Mouse (Mus musculus): ENCODE data around the gene Rbx1. TPM values are rescaled to one million over a fixed set of nuclear protein-coding genes. Genes with fewer than 3 reads are reported as not detected.

The Rbx1 gene
- polyA plus RNA-seq, 2 experiments = 81.7 to 298 TPM

DNA sequence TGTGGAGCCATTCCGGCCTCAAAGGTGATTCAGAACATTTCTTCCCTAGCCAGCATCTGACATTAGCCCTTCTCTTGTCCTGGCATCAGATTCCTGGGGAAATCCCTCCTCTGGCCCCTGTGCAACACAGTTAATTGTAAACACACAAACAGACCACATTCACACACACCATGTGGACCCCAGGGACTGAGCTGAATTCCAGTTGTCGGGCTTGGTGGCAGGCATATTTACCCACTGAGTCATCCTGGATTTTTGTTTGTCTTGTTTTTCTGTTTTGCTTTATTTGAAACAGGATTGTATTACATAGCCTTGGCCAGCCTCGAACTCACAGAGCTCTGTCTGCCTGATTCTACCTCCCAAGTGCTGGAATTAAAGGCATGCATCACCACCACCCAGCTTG is 49.1 kb downstream of the Rbx1 start:
- Histone ChIP-seq H3K4me1 (replicated peaks; ENCODE audit: control insufficient read depth in 2 of 2, insufficient read depth in 2 of 2, low read length in 1 of 2) (peaks cover 0 to 22% of the 10 kb centered on the region in 2 experiments; a peak in 3 of 4 replicates), H3K4me3 (ENCODE audit: insufficient read depth in 1 of 2, low read depth in 2 of 2, low read length in 2 of 2) (no peak overlapping the region), H3K9me3 (ENCODE audit: control insufficient read depth, low read length) (no peaks in the 10 kb centered on the region), H3K27me3 (ENCODE audit: control insufficient read depth, insufficient read depth, low read length) (no peaks in the 10 kb centered on the region), H3K9ac (replicated peaks) (no peak overlapping the region), H3K4me2 (ENCODE audit: low read depth) (no peak overlapping the region), H3K27ac (no peak overlapping the region), H3K36me3 (replicated peaks; ENCODE audit: control insufficient read depth, insufficient read depth, low read depth) (no peaks in the 10 kb centered on the region)
- WGBS (ENCODE audit: insufficient replicate concordance) = 67% methylated on average over 3 of the region's 3 CpGs
- TF ChIP-seq EP300 (IDR thresholded peaks at IDR 0.05; ENCODE audit: low read depth) = no peak
- TF ChIP-seq CTCF (IDR thresholded peaks at IDR 0.05; ENCODE audit: low read depth) = no peak
- no peak for DNase-seq (ENCODE audit: low read depth in 3 of 3, low spot score in 3 of 3)
- no peak for ATAC-seq (ENCODE audit: insufficient read depth)

DNA sequence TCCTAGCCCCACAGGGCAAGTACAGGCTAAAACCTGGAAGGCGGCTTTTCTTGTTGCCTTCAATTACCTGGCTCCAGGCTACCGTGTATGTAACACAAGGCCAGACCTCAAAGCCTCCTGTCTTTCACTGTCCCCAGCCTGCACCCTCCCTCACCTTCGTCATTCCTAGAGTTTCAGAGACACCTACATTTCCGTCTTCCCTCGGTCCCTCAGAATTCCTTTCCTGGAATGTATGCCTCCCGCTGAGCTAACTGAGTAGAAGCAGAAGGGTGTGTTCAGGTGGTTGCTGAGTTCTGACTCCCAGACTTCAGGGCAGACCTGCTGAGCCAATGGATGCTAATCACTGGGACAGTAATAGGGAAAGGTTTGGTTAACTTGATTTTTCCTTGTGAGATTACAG is 51.9 kb downstream of the Rbx1 start:
- H3K27me3 ChIP-seq (ENCODE audit: control insufficient read depth, insufficient read depth, low read length) = no peaks in the 10 kb centered on the region
- no peak for ATAC-seq (ENCODE audit: insufficient read depth)

DNA sequence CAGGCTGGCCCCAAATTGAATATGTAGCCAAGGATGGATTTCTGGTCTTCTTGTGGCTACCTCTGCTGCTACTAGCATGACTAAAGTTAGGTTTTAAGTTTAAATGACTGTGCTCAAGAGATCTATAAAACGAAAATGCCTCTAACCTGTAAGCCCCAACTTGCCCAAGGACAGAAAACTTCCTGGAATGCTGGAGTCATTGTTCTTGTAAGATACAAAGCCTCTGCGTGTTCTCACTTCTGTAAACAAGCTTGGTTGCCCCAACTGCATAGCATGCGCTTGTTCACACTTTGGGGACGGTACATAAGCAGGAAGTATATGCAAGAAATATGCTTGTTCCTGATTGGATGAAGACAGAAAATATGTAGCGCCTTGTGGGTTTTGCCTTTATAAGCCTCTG is 52.7 kb downstream of the Rbx1 start:
- Histone ChIP-seq H3K4me3 (ENCODE audit: insufficient read depth in 1 of 2, low read depth in 2 of 2, low read length in 2 of 2) (no peak overlapping the region), H3K4me2 (ENCODE audit: low read depth) (no peak overlapping the region), H3K4me1 (replicated peaks; ENCODE audit: control insufficient read depth in 2 of 2, insufficient read depth in 2 of 2, low read length in 1 of 2) (peaks cover 4 to 22% of the 10 kb centered on the region in 2 experiments), H3K36me3 (replicated peaks; ENCODE audit: control insufficient read depth, insufficient read depth, low read depth) (no peaks in the 10 kb centered on the region), H3K27ac (no peak overlapping the region), H3K9ac (replicated peaks) (no peak overlapping the region), H3K9me3 (ENCODE audit: control insufficient read depth, low read length) (no peaks in the 10 kb centered on the region), H3K27me3 (ENCODE audit: control insufficient read depth, insufficient read depth, low read length) (no peaks in the 10 kb centered on the region)
- ATAC-seq (ENCODE audit: insufficient read depth) (no peak), DNase-seq (ENCODE audit: low read depth in 3 of 3, low spot score in 3 of 3) (no peak)
- TF ChIP-seq CTCF (IDR thresholded peaks at IDR 0.05; ENCODE audit: low read depth) = no peak
- no peak for TF ChIP-seq EP300 (IDR thresholded peaks at IDR 0.05; ENCODE audit: low read depth)
- WGBS (ENCODE audit: insufficient replicate concordance) = 66% methylated on average over 5 of the region's 5 CpGs

More for the DNA sequence above, 51.9 kb downstream of the Rbx1 start:
- WGBS (ENCODE audit: insufficient replicate concordance) = 72% methylated on average over 6 of the region's 6 CpGs
- Histone ChIP-seq H3K4me1 (replicated peaks; ENCODE audit: control insufficient read depth in 2 of 2, insufficient read depth in 2 of 2, low read length in 1 of 2) (peaks cover 4 to 23% of the 10 kb centered on the region in 2 experiments), H3K4me3 (ENCODE audit: insufficient read depth in 1 of 2, low read depth in 2 of 2, low read length in 2 of 2) (no peak overlapping the region), H3K9me3 (ENCODE audit: control insufficient read depth, low read length) (no peaks in the 10 kb centered on the region), H3K4me2 (ENCODE audit: low read depth) (no peak overlapping the region), H3K9ac (replicated peaks) (no peak overlapping the region), H3K36me3 (replicated peaks; ENCODE audit: control insufficient read depth, insufficient read depth, low read depth) (no peaks in the 10 kb centered on the region), H3K27ac (no peak overlapping the region)
- no peak for DNase-seq (ENCODE audit: low read depth in 3 of 3, low spot score in 3 of 3)
- TF ChIP-seq EP300 (IDR thresholded peaks at IDR 0.05; ENCODE audit: low read depth) (no peak), CTCF (IDR thresholded peaks at IDR 0.05; ENCODE audit: low read depth) (no peak)

DNA sequence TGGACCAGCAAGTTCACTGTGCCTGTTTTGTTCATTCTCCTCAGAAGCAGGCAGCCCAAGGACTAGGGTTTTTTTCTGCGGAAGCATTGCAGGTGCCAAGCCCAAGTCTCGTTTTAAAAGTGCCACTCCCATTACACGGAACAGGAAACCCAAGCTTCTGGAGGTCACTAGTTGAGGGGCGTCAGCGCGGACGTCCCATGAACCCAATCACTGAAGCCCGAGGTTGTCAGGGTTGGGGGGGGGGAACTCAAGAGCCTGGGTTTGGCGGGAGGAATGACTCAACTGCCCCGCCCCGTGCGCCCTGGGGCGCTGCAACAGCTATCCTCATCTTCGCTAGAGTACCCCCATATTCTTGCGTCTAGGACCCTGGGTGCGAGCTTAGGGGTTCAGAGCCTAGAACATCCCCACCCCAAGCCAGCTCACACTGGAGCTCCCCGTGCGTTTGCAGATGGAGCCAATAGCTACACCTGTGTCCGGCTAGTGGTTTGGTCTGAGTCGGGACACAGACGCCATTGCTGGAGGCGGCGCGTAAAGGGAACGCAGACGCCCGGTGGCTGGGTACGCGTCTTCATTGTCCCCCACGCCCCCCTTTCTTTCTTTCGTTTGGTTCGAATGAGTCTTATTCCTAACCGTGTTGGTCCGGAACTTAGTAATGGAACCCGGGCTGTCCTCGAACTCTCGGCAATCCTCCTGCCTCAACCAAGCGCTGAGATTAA is 56.1 kb downstream of the Rbx1 start:
- Histone ChIP-seq H3K4me2 (ENCODE audit: low read depth) (peak overlapping the region; percentile 95), H3K4me1 (replicated peaks; ENCODE audit: control insufficient read depth in 2 of 2, insufficient read depth in 2 of 2, low read length in 1 of 2) (peaks cover 4 to 10% of the 10 kb centered on the region in 2 experiments), H3K4me3 (ENCODE audit: insufficient read depth in 1 of 2, low read depth in 2 of 2, low read length in 2 of 2) (peak overlapping the region; percentile 70 to 73), H3K9me3 (ENCODE audit: control insufficient read depth, low read length) (no peaks in the 10 kb centered on the region), H3K27me3 (ENCODE audit: control insufficient read depth, insufficient read depth, low read length) (no peaks in the 10 kb centered on the region), H3K36me3 (replicated peaks; ENCODE audit: control insufficient read depth, insufficient read depth, low read depth) (no peaks in the 10 kb centered on the region), H3K9ac (replicated peaks) (peak overlapping the region; percentile 77), H3K27ac (peak overlapping the region; percentile 81)
- DNase-seq (ENCODE audit: low read depth in 3 of 3, low spot score in 3 of 3) (peak; percentile 55 to 72 (median 68)), ATAC-seq (ENCODE audit: insufficient read depth) (peak; percentile 48)
- TF ChIP-seq EP300 (IDR thresholded peaks at IDR 0.05; ENCODE audit: low read depth) (peak; percentile 26; the same call in 1 of the 2 replicates), CTCF (IDR thresholded peaks at IDR 0.05; ENCODE audit: low read depth) (no peak)
- under 1% methylated on average over 38 of the region's 38 CpGs for WGBS (ENCODE audit: insufficient replicate concordance)

DNA sequence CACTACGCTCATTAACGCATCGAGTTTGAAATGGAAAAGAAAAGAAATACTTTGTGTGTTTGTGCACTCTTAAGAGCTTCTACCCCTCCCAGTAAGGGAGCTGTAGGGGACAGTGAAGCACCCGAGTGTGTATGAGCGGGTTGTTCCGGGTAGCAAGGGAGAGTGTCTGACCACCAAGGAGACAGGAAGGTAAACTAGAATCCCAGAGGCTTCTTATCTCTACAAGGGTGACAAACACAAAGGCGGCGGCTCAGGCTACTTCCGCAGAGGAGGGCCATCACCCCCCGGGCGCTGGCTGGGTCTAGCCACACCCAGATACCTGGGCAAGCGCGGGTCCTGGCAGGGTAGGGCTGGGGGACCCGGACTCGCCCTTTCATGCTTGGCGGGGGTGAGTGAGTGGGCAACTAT is 56.7 kb downstream of the Rbx1 start:
- Histone ChIP-seq H3K4me2 (ENCODE audit: low read depth) (peak overlapping the region; percentile 95), H3K27ac (peak overlapping the region; percentile 81), H3K9me3 (ENCODE audit: control insufficient read depth, low read length) (no peaks in the 10 kb centered on the region), H3K9ac (replicated peaks) (peak overlapping the region; percentile 77), H3K4me1 (replicated peaks; ENCODE audit: control insufficient read depth in 2 of 2, insufficient read depth in 2 of 2, low read length in 1 of 2) (peaks cover 4 to 10% of the 10 kb centered on the region in 2 experiments), H3K4me3 (ENCODE audit: insufficient read depth in 1 of 2, low read depth in 2 of 2, low read length in 2 of 2) (peak overlapping the region; percentile 70 to 73), H3K36me3 (replicated peaks; ENCODE audit: control insufficient read depth, insufficient read depth, low read depth) (no peaks in the 10 kb centered on the region), H3K27me3 (ENCODE audit: control insufficient read depth, insufficient read depth, low read length) (no peaks in the 10 kb centered on the region)
- peak; percentile 82 for ATAC-seq (ENCODE audit: insufficient read depth)
- no peak for TF ChIP-seq CTCF (IDR thresholded peaks at IDR 0.05; ENCODE audit: low read depth)
- no peak for TF ChIP-seq EP300 (IDR thresholded peaks at IDR 0.05; ENCODE audit: low read depth)
- under 1% methylated on average over 16 of the region's 16 CpGs for WGBS (ENCODE audit: insufficient replicate concordance)
- peak; percentile 50 to 59 (median 52) for DNase-seq (ENCODE audit: low read depth in 3 of 3, low spot score in 3 of 3)

All from liver, embryonic 14.5 days (tissue).